Mouse (Mus musculus): ENCODE results near the gene Sult1a1.

Gene Sult1a1

GRCm38 (mm10) chr7:126624774-126625173 lies 51.5 kb downstream of the Sult1a1 start:
- DNase-seq (ENCODE audit: low spot score): no peak

- DNase-seq (ENCODE audit: low spot score): no peak
These were observed 52.9 kb downstream of the Sult1a1 start for GRCm38 (mm10) chr7:126623381-126623780.
